Mouse (Mus musculus): ENCODE results near the gene Atp5g1. TPM values are rescaled to one million over a fixed set of nuclear protein-coding genes. Genes with fewer than 3 reads are reported as not detected.
A peak's percentile ranks its signal among the peaks of the same experiment; 100 is the strongest.
"Not testable (repeated sequence)": the region's sequence is repeated elsewhere in the genome, so short reads cannot be mapped to it uniquely, and the experiment has no call there.

The Atp5g1 gene
- total and polyA plus RNA-seq, 2 experiments from 2014 or later, result 348 to 925 TPM

- Histone ChIP-seq H3K9me3 (ENCODE audit: low read length) (no peaks in the 10 kb centered on the region), H3K9ac (no peak overlapping the region), H3K4me3 (ENCODE audit: low read depth, low read length) (no peak overlapping the region), H3K36me3 (ENCODE audit: insufficient read depth) (no peaks in the 10 kb centered on the region), H3K27ac (ENCODE audit: low read depth, low read length) (no peak overlapping the region), H3K4me2 (ENCODE audit: low read depth) (no peak overlapping the region), H3K27me3 (ENCODE audit: insufficient read depth, low read length) (no peaks in the 10 kb centered on the region), H3K4me1 (ENCODE audit: insufficient read depth) (no peaks in the 10 kb centered on the region)
- ATAC-seq (no peak), DNase-seq (no peak)
- no peak for TF ChIP-seq CTCF (IDR thresholded peaks at IDR 0.05; ENCODE audit: low read depth)
- WGBS, result 62% methylated on average over 2 of the region's 2 CpGs
Observed at GRCm38 (mm10) chr11:96114077-96114476, 38.6 kb upstream of the Atp5g1 start.

- H3K4me3 ChIP-seq (ENCODE audit: low read depth, low read length), result no peak within 1 kb of the TSS
- H3K27ac ChIP-seq (ENCODE audit: low read depth, low read length), result no peak within 1 kb of the TSS
- H3K36me3 ChIP-seq (ENCODE audit: insufficient read depth), result no peaks in the 10 kb centered on the region
- no peak for TF ChIP-seq CTCF (IDR thresholded peaks at IDR 0.05; ENCODE audit: low read depth)
- H3K4me2 ChIP-seq (ENCODE audit: low read depth), result no peak within 1 kb of the TSS
- 46% methylated on average over 14 of the region's 14 CpGs for WGBS
- no peaks in the 10 kb centered on the region for H3K9me3 ChIP-seq (ENCODE audit: low read length)
- DNase-seq (no peak), ATAC-seq (no peak)
- no peaks in the 10 kb centered on the region for H3K4me1 ChIP-seq (ENCODE audit: insufficient read depth)
- H3K9ac ChIP-seq, result no peak within 1 kb of the TSS
- H3K27me3 ChIP-seq (ENCODE audit: insufficient read depth, low read length), result no peaks in the 10 kb centered on the region
Observed at GRCm38 (mm10) chr11:96111751-96112150, 36.3 kb upstream of the Atp5g1 start, which contains the start of gene Calcoco2. Calcoco2 (minus strand) TSS chr11:96111964.

- not testable (repeated sequence) for H3K4me3 ChIP-seq (ENCODE audit: low read depth, low read length); H3K9ac ChIP-seq; H3K4me1 ChIP-seq (ENCODE audit: insufficient read depth); H3K4me2 ChIP-seq (ENCODE audit: low read depth); H3K9me3 ChIP-seq (ENCODE audit: low read length); H3K27ac ChIP-seq (ENCODE audit: low read depth, low read length); H3K27me3 ChIP-seq (ENCODE audit: insufficient read depth, low read length); DNase-seq; ATAC-seq; H3K36me3 ChIP-seq (ENCODE audit: insufficient read depth)
- 63% methylated on average over 2 of the region's 2 CpGs for WGBS
Observed at GRCm38 (mm10) chr11:96110950-96111349, 35.5 kb upstream of the Atp5g1 start.

DNA sequence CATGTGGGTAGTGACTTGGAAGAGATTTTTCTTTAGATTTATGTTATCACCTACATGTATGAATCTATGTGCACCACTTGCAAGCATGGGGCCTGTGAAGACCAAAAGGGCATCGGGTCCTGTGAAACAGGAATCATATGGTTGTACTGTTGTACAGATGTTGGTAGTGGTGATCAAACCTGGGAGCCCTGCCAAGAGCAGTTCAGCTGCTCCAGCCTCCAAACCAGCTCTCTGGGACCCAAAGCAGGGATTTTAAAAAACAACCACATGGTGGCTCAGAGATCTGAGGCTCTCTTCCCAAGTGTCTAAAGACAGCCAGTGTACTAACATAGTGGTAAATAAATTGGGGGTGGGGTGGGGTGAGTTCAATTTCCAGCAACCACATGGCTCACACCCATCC lies 32.9 kb upstream of the Atp5g1 start:
- H3K4me2 ChIP-seq (ENCODE audit: low read depth), result no peak overlapping the region
- ATAC-seq (no peak), DNase-seq (no peak)
- TF ChIP-seq CTCF (IDR thresholded peaks at IDR 0.05; ENCODE audit: low read depth), result no peak
- H3K9ac ChIP-seq, result no peak overlapping the region
- H3K27ac ChIP-seq (ENCODE audit: low read depth, low read length), result no peak overlapping the region
- H3K36me3 ChIP-seq (ENCODE audit: insufficient read depth), result no peaks in the 10 kb centered on the region
- H3K27me3 ChIP-seq (ENCODE audit: insufficient read depth, low read length), result no peaks in the 10 kb centered on the region
- no peaks in the 10 kb centered on the region for H3K9me3 ChIP-seq (ENCODE audit: low read length)
- 79% methylated on average over 1 of the region's 1 CpGs for WGBS
- no peaks in the 10 kb centered on the region for H3K4me1 ChIP-seq (ENCODE audit: insufficient read depth)
- no peak overlapping the region for H3K4me3 ChIP-seq (ENCODE audit: low read depth, low read length)

- H3K9ac ChIP-seq, result no peak overlapping the region
- DNase-seq (peak; percentile 27), ATAC-seq (no peak)
- no peak overlapping the region for H3K4me3 ChIP-seq (ENCODE audit: low read depth, low read length)
- no peaks in the 10 kb centered on the region for H3K4me1 ChIP-seq (ENCODE audit: insufficient read depth)
- no peaks in the 10 kb centered on the region for H3K9me3 ChIP-seq (ENCODE audit: low read length)
- H3K4me2 ChIP-seq (ENCODE audit: low read depth), result no peak overlapping the region
- no peak overlapping the region for H3K27ac ChIP-seq (ENCODE audit: low read depth, low read length)
- WGBS, result 10% methylated on average over 3 of the region's 3 CpGs
- no peaks in the 10 kb centered on the region for H3K36me3 ChIP-seq (ENCODE audit: insufficient read depth)
- TF ChIP-seq CTCF (IDR thresholded peaks at IDR 0.05; ENCODE audit: low read depth), result peak; percentile 81
- H3K27me3 ChIP-seq (ENCODE audit: insufficient read depth, low read length), result no peaks in the 10 kb centered on the region
Observed at GRCm38 (mm10) chr11:96093361-96093760, 17.9 kb upstream of the Atp5g1 start.

- 30% methylated on average over 7 of the region's 7 CpGs for WGBS
- H3K9ac ChIP-seq, result no peak overlapping the region
- ATAC-seq (no peak), DNase-seq (no peak)
- no peaks in the 10 kb centered on the region for H3K4me1 ChIP-seq (ENCODE audit: insufficient read depth)
- no peak overlapping the region for H3K4me3 ChIP-seq (ENCODE audit: low read depth, low read length)
- 0 out of 2 replicates have a peak, but pooled peaks cover 3% of the 10 kb centered on the region for H3K9me3 ChIP-seq (ENCODE audit: low read length)
- no peaks in the 10 kb centered on the region for H3K27me3 ChIP-seq (ENCODE audit: insufficient read depth, low read length)
- H3K27ac ChIP-seq (ENCODE audit: low read depth, low read length), result no peak overlapping the region
- no peak for TF ChIP-seq CTCF (IDR thresholded peaks at IDR 0.05; ENCODE audit: low read depth)
- H3K4me2 ChIP-seq (ENCODE audit: low read depth), result no peak overlapping the region
- no peaks in the 10 kb centered on the region for H3K36me3 ChIP-seq (ENCODE audit: insufficient read depth)
Observed at GRCm38 (mm10) chr11:96092674-96093291, 17.3 kb upstream of the Atp5g1 start.

DNA sequence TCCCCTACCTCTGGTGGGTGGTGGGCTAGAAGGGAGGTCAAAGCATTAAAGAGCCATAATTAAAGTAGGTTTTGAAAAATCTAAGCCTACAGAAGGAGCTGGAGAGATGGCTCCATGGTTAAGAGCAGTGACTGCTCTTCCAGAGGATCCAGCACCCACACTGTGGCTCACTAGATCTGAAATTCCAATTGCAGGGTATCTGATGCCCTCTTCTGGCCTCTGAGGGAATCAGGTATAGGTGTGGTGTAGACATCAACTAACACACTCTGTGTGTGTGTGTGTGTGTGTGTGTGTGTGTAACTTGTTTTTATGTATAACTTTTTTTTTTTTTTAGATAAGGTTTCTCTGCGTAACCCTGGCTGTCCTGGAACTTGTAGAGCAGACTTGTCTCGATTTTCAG lies 15.6 kb upstream of the Atp5g1 start:
- no peak overlapping the region for H3K27ac ChIP-seq (ENCODE audit: low read depth, low read length)
- no peaks in the 10 kb centered on the region for H3K36me3 ChIP-seq (ENCODE audit: insufficient read depth)
- 75% methylated on average over 2 of the region's 2 CpGs for WGBS
- H3K9me3 ChIP-seq (ENCODE audit: low read length), result 0 out of 2 replicates have a peak, but pooled peaks cover 3% of the 10 kb centered on the region
- no peak overlapping the region for H3K9ac ChIP-seq
- ATAC-seq, result no peak
- no peaks in the 10 kb centered on the region for H3K4me1 ChIP-seq (ENCODE audit: insufficient read depth)
- H3K27me3 ChIP-seq (ENCODE audit: insufficient read depth, low read length), result no peaks in the 10 kb centered on the region
- no peak overlapping the region for H3K4me3 ChIP-seq (ENCODE audit: low read depth, low read length)
- no peak for DNase-seq
- H3K4me2 ChIP-seq (ENCODE audit: low read depth), result no peak overlapping the region
- no peak; the same call in 1 of the 2 replicates for TF ChIP-seq CTCF (IDR thresholded peaks at IDR 0.05; ENCODE audit: low read depth)

Data from forebrain, postnatal 0 days (tissue).